Comparison of ENCODE assay signal across 11 mouse cellular contexts in genomic region chr2:91470055-91470647, GRCm38 (mm10). TPM values are rescaled to one million over a fixed set of nuclear protein-coding genes. Genes with fewer than 3 reads are reported as not detected.
A peak's percentile ranks its signal among the peaks of the same experiment; 100 is the strongest.
DNase-seq lines count a peak whose midpoint lies in the region; ATAC-seq and TF ChIP-seq lines count a peak whose summit lies in the region.
"Had no signal": no experiment of that assay in that cellular context is flagged by ENCODE, and none has a peak within 500 bp of the region (broad histone marks: within the 10 kb centered on the region; RNA-seq: fewer than 3 reads in every experiment).

No protein-coding gene starts in this region.

- no peak overlapping the region for H3K9ac ChIP-seq in embryonic facial prominence, embryonic 11.5 days (replicated peaks; ENCODE audit: low read length)
- H3K9ac ChIP-seq in hindbrain, embryonic 16.5 days (ENCODE audit: low read depth, low read length), result no peak overlapping the region
- H3K9ac ChIP-seq in midbrain, embryonic 13.5 days (replicated peaks), result no peak overlapping the region
- H3K9ac ChIP-seq: lung, embryonic 14.5 days had no signal

- no peaks in the 10 kb centered on the region for H3K9me3 ChIP-seq in embryonic facial prominence, embryonic 11.5 days (replicated peaks; ENCODE audit: control insufficient read depth, low read length)
- H3K9me3 ChIP-seq in hindbrain, embryonic 16.5 days (ENCODE audit: control insufficient read depth, low read length), result no peaks in the 10 kb centered on the region
- no peaks in the 10 kb centered on the region for H3K9me3 ChIP-seq in midbrain, embryonic 13.5 days
- H3K9me3 ChIP-seq: G1E had no signal

- no peak for TF ChIP-seq CTCF in bone marrow, adult 2 months (IDR thresholded peaks at IDR 0.05; ENCODE audit: control insufficient read depth, insufficient read depth, low read length)

- H3K36me3 ChIP-seq in embryonic facial prominence, embryonic 11.5 days (replicated peaks; ENCODE audit: control insufficient read depth, insufficient read depth, low read depth, low read length), result peaks cover 6% of the 10 kb centered on the region
- H3K36me3 ChIP-seq in hindbrain, embryonic 16.5 days (ENCODE audit: control insufficient read depth, insufficient read depth, low read length), result no peaks in the 10 kb centered on the region
- H3K36me3 ChIP-seq in midbrain, embryonic 13.5 days, result peaks cover 23% of the 10 kb centered on the region
- H3K36me3 ChIP-seq: G1E had no signal

- H3K4me1 ChIP-seq in bone marrow, adult 2 months (ENCODE audit: control insufficient read depth, insufficient read depth, low read length), result no peaks in the 10 kb centered on the region; the same call in 1 of the 2 replicates
- H3K4me1 ChIP-seq in embryonic facial prominence, embryonic 11.5 days (ENCODE audit: control insufficient read depth, insufficient read depth, low read length), result peaks cover 7% of the 10 kb centered on the region
- peaks cover 3% of the 10 kb centered on the region for H3K4me1 ChIP-seq in hindbrain, embryonic 16.5 days (ENCODE audit: control insufficient read depth, insufficient read depth, low read depth, low read length)
- H3K4me1 ChIP-seq in midbrain, embryonic 13.5 days (replicated peaks), result peaks cover 33% of the 10 kb centered on the region

- 65% methylated on average over 7 of the region's 7 CpGs for WGBS in bone marrow, adult 2 months
- WGBS in embryonic facial prominence, embryonic 11.5 days, result 14% methylated on average over 7 of the region's 7 CpGs
- WGBS in hindbrain, embryonic 16.5 days, result 8% methylated on average over 5 of the region's 7 CpGs
- 9% methylated on average over 7 of the region's 7 CpGs for WGBS in midbrain, embryonic 13.5 days

- H3K4me3 ChIP-seq in bone marrow, adult 2 months (replicated peaks; ENCODE audit: control insufficient read depth, low read depth, low read length), result no peak overlapping the region
- H3K4me3 ChIP-seq in embryonic facial prominence, embryonic 11.5 days (ENCODE audit: low read depth, low read length), result no peak overlapping the region
- H3K4me3 ChIP-seq in hindbrain, embryonic 16.5 days (ENCODE audit: low read length), result no peak overlapping the region
- H3K4me3 ChIP-seq in midbrain, embryonic 13.5 days (replicated peaks), result no peak overlapping the region

- H3K27ac ChIP-seq in bone marrow, adult 2 months (ENCODE audit: control insufficient read depth, insufficient read depth, low read depth, low read length, poor library complexity), result no peak overlapping the region
- no peak overlapping the region for H3K27ac ChIP-seq in embryonic facial prominence, embryonic 11.5 days (replicated peaks; ENCODE audit: low read depth, low read length)
- no peak overlapping the region for H3K27ac ChIP-seq in hindbrain, embryonic 16.5 days (ENCODE audit: low read depth, low read length)
- H3K27ac ChIP-seq in midbrain, embryonic 13.5 days, result peak overlapping the region; percentile 41

- no peak overlapping the region for H3K4me2 ChIP-seq in embryonic facial prominence, embryonic 11.5 days (ENCODE audit: low read depth, low read length)
- no peak overlapping the region for H3K4me2 ChIP-seq in hindbrain, embryonic 16.5 days (ENCODE audit: low read length)
- peak overlapping the region; percentile 26; the same call in 1 of the 2 replicates for H3K4me2 ChIP-seq in midbrain, embryonic 13.5 days (replicated peaks)
- H3K4me2 ChIP-seq: lung, embryonic 14.5 days had no signal

- no peak for DNase-seq in embryonic facial prominence, embryonic 11.5 days (ENCODE audit: low spot score)
- DNase-seq in thymus, postnatal 0 days (ENCODE audit: low spot score), result no peak
- DNase-seq in heart, adult 11 months, result no peak
- no peak for DNase-seq in heart, adult 9 months (ENCODE audit: low spot score in 2 of 2)
- DNase-seq in lung, postnatal 25 days (ENCODE audit: low spot score), result no peak
- DNase-seq: heart, postnatal 10 days; lung, embryonic 14.5 days had no signal

- H3K27me3 ChIP-seq in embryonic facial prominence, embryonic 11.5 days (ENCODE audit: control insufficient read depth, insufficient read depth, low read length), result no peaks in the 10 kb centered on the region
- H3K27me3 ChIP-seq in hindbrain, embryonic 16.5 days (replicated peaks; ENCODE audit: control insufficient read depth, insufficient read depth, low read length), result no peaks in the 10 kb centered on the region
- no peaks in the 10 kb centered on the region for H3K27me3 ChIP-seq in midbrain, embryonic 13.5 days

- TF ChIP-seq POLR2A in bone marrow, adult 2 months (IDR thresholded peaks at IDR 0.05; ENCODE audit: borderline replicate concordance, control insufficient read depth, low read depth, low read length), result 0 out of 2 replicates have a peak, but pooled peaks have one; percentile 11

- peak; percentile 25; the same call in 1 of the 2 replicates for ATAC-seq in embryonic facial prominence, embryonic 11.5 days (replicated peaks; ENCODE audit: insufficient number of reproducible peaks, low FRiP score, low TSS enrichment, low read depth)
- ATAC-seq in hindbrain, embryonic 16.5 days, result peak; percentile 71
- peak; percentile 82 for ATAC-seq in midbrain, embryonic 13.5 days

RNA-seq across cellular contexts. Expression of gene Lrp4, which starts 12.8 kb away (rescaled TPM):
- 3.3 and 4.5 TPM in 2 replicates for polyA plus RNA-seq in bone marrow, adult 2 months (2011; ENCODE audit: insufficient read depth, insufficient read length, low replicate concordance, missing spikeins)
- 5.2 and 6.3 TPM in 2 replicates for polyA plus RNA-seq in embryonic facial prominence, embryonic 11.5 days (2014; fragmentation: Nextera tagmentation; extraction: Ambion mirVana)
- polyA plus RNA-seq in hindbrain, embryonic 16.5 days (2015; fragmentation: Nextera tagmentation; extraction: Ambion mirVana), result 4.5 and 5.3 TPM in 2 replicates
- polyA plus RNA-seq in midbrain, embryonic 13.5 days (2015; fragmentation: Nextera tagmentation; extraction: Ambion mirVana), result 7.1 and 10.2 TPM in 2 replicates
- 2.0 and 2.4 TPM in 2 replicates for polyA plus RNA-seq in thymus, postnatal 0 days (2015; fragmentation: Nextera tagmentation; extraction: Ambion mirVana)
- polyA plus RNA-seq: G1E had no signal

RNA-seq across cellular contexts. Expression of gene 1110051M20Rik, which starts 25.6 kb away (rescaled TPM):
- 3.8 and 7.8 TPM in 2 replicates for polyA plus RNA-seq in bone marrow, adult 2 months (2011; ENCODE audit: insufficient read depth, insufficient read length, low replicate concordance, missing spikeins)
- 79.8 and 84.7 TPM in 2 replicates for polyA plus RNA-seq in embryonic facial prominence, embryonic 11.5 days (2014; fragmentation: Nextera tagmentation; extraction: Ambion mirVana)
- polyA plus RNA-seq in hindbrain, embryonic 16.5 days (2015; fragmentation: Nextera tagmentation; extraction: Ambion mirVana), result 161 and 163 TPM in 2 replicates
- 147 and 165 TPM in 2 replicates for polyA plus RNA-seq in midbrain, embryonic 13.5 days (2015; fragmentation: Nextera tagmentation; extraction: Ambion mirVana)
- polyA plus RNA-seq in thymus, postnatal 0 days (2015; fragmentation: Nextera tagmentation; extraction: Ambion mirVana), result 24.5 and 25.2 TPM in 2 replicates

RNA-seq across cellular contexts. Expression of gene Ckap5, which starts 56.4 kb away (rescaled TPM):
- polyA plus RNA-seq in bone marrow, adult 2 months (2011; ENCODE audit: insufficient read depth, insufficient read length, low replicate concordance, missing spikeins), result 23.2 and 30.8 TPM in 2 replicates
- 109 and 123 TPM in 2 replicates for polyA plus RNA-seq in embryonic facial prominence, embryonic 11.5 days (2014; fragmentation: Nextera tagmentation; extraction: Ambion mirVana)
- 90.1 and 101 TPM in 2 replicates for polyA plus RNA-seq in hindbrain, embryonic 16.5 days (2015; fragmentation: Nextera tagmentation; extraction: Ambion mirVana)
- 149 and 153 TPM in 2 replicates for polyA plus RNA-seq in midbrain, embryonic 13.5 days (2015; fragmentation: Nextera tagmentation; extraction: Ambion mirVana)
- 82.1 and 95.1 TPM in 2 replicates for polyA plus RNA-seq in thymus, postnatal 0 days (2015; fragmentation: Nextera tagmentation; extraction: Ambion mirVana)

Comparison
In these comparisons a context has a peak if more than half of its experiments do, and no peak if none do; other contexts are left out.
1. ATAC-seq: peak in every context shown above with its lines; median percentile 82 in midbrain, embryonic 13.5 days; 71 in hindbrain, embryonic 16.5 days; 25 in embryonic facial prominence, embryonic 11.5 days.